Mouse (Mus musculus): ENCODE data around the gene Olfr317. TPM values are rescaled to one million over a fixed set of nuclear protein-coding genes. Genes with fewer than 3 reads are reported as not detected.
"Not testable (repeated sequence)": the region's sequence is repeated elsewhere in the genome, so short reads cannot be mapped to it uniquely, and the experiment has no call there.

The Olfr317 gene
- polyA plus RNA-seq, 2 experiments = not detected

DNA sequence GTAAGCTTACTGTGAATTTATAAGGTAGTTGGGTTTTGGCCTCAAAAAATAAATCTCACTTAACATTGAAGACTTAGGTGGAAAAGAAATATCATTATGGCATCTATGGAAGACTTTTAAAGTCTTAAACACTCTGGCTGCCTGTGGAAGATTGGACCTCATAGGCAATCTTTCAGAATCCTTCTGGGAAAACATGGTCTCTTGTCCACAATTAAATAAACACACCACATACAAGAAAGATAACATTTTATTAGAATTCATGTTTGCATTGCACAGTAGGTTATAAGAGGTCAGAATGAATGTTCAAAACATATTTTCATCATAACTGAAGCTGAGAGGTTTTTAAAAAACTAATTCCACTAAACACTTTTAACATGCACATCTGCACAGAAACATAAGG is 15.1 kb downstream of the Olfr317 start, which contains the start of gene Olfr318:
Olfr318 (minus strand) TSS at position 101 of the 400 bp plus-strand sequence.
- no peak within 1 kb of the TSS for H3K9ac ChIP-seq (replicated peaks)
- H3K9me3 ChIP-seq (ENCODE audit: control insufficient read depth, low read length) = no peaks in the 10 kb centered on the region
- H3K27me3 ChIP-seq (ENCODE audit: control insufficient read depth, insufficient read depth, low read length) = no peaks in the 10 kb centered on the region
- no peak within 1 kb of the TSS for H3K27ac ChIP-seq
- H3K4me1 ChIP-seq (replicated peaks; ENCODE audit: control insufficient read depth in 2 of 2, insufficient read depth in 2 of 2, low read length in 1 of 2) = no peaks in the 10 kb centered on the region
- DNase-seq (ENCODE audit: low read depth in 3 of 3, low spot score in 3 of 3) (no peak), ATAC-seq (ENCODE audit: insufficient read depth) (no peak)
- no peak within 1 kb of the TSS for H3K4me2 ChIP-seq (ENCODE audit: low read depth)
- TF ChIP-seq EP300 (IDR thresholded peaks at IDR 0.05; ENCODE audit: low read depth) (no peak), CTCF (IDR thresholded peaks at IDR 0.05; ENCODE audit: low read depth) (no peak)
- H3K4me3 ChIP-seq (ENCODE audit: insufficient read depth in 1 of 2, low read depth in 2 of 2, low read length in 2 of 2) = no peak within 1 kb of the TSS
- H3K36me3 ChIP-seq (replicated peaks; ENCODE audit: control insufficient read depth, insufficient read depth, low read depth) = no peaks in the 10 kb centered on the region

GRCm38 (mm10) chr11:58719701-58720100 is 19.3 kb downstream of the Olfr317 start:
- Histone ChIP-seq H3K9me3 (ENCODE audit: control insufficient read depth, low read length) (no peaks in the 10 kb centered on the region), H3K4me1 (replicated peaks; ENCODE audit: control insufficient read depth in 2 of 2, insufficient read depth in 2 of 2, low read length in 1 of 2) (no peaks in the 10 kb centered on the region), H3K4me2 (ENCODE audit: low read depth) (no peak overlapping the region), H3K27me3 (ENCODE audit: control insufficient read depth, insufficient read depth, low read length) (no peaks in the 10 kb centered on the region), H3K36me3 (replicated peaks; ENCODE audit: control insufficient read depth, insufficient read depth, low read depth) (no peaks in the 10 kb centered on the region), H3K4me3 (ENCODE audit: insufficient read depth in 1 of 2, low read depth in 2 of 2, low read length in 2 of 2) (no peak overlapping the region), H3K27ac (no peak overlapping the region), H3K9ac (replicated peaks) (no peak overlapping the region)
- ATAC-seq (ENCODE audit: insufficient read depth) (no peak), DNase-seq (ENCODE audit: low read depth in 3 of 3, low spot score in 3 of 3) (no peak)
- WGBS (ENCODE audit: insufficient replicate concordance) = 62% methylated on average over 4 of the region's 4 CpGs
- TF ChIP-seq EP300 (IDR thresholded peaks at IDR 0.05; ENCODE audit: low read depth) (no peak), CTCF (IDR thresholded peaks at IDR 0.05; ENCODE audit: low read depth) (no peak)

- not testable (repeated sequence) for H3K9me3 ChIP-seq (ENCODE audit: control insufficient read depth, low read length); H3K9ac ChIP-seq (replicated peaks); DNase-seq (ENCODE audit: low read depth in 3 of 3, low spot score in 3 of 3); H3K27me3 ChIP-seq (ENCODE audit: control insufficient read depth, insufficient read depth, low read length); ATAC-seq (ENCODE audit: insufficient read depth); H3K4me2 ChIP-seq (ENCODE audit: low read depth); H3K4me1 ChIP-seq (replicated peaks; ENCODE audit: control insufficient read depth in 2 of 2, insufficient read depth in 2 of 2, low read length in 1 of 2); H3K27ac ChIP-seq; H3K36me3 ChIP-seq (replicated peaks; ENCODE audit: control insufficient read depth, insufficient read depth, low read depth); H3K4me3 ChIP-seq (ENCODE audit: insufficient read depth in 1 of 2, low read depth in 2 of 2, low read length in 2 of 2)
- 65% methylated on average over 7 of the region's 7 CpGs for WGBS (ENCODE audit: insufficient replicate concordance)
Observed at GRCm38 (mm10) chr11:58717723-58718122, 21.3 kb downstream of the Olfr317 start.

- Histone ChIP-seq H3K4me2 (ENCODE audit: low read depth) (no peak overlapping the region), H3K9ac (replicated peaks) (no peak overlapping the region), H3K27ac (no peak overlapping the region), H3K4me3 (ENCODE audit: insufficient read depth in 1 of 2, low read depth in 2 of 2, low read length in 2 of 2) (no peak overlapping the region), H3K36me3 (replicated peaks; ENCODE audit: control insufficient read depth, insufficient read depth, low read depth) (no peaks in the 10 kb centered on the region), H3K9me3 (ENCODE audit: control insufficient read depth, low read length) (no peaks in the 10 kb centered on the region), H3K27me3 (ENCODE audit: control insufficient read depth, insufficient read depth, low read length) (no peaks in the 10 kb centered on the region), H3K4me1 (replicated peaks; ENCODE audit: control insufficient read depth in 2 of 2, insufficient read depth in 2 of 2, low read length in 1 of 2) (no peaks in the 10 kb centered on the region)
- DNase-seq (ENCODE audit: low read depth in 3 of 3, low spot score in 3 of 3) (no peak), ATAC-seq (ENCODE audit: insufficient read depth) (no peak)
- TF ChIP-seq CTCF (IDR thresholded peaks at IDR 0.05; ENCODE audit: low read depth) (no peak), EP300 (IDR thresholded peaks at IDR 0.05; ENCODE audit: low read depth) (no peak)
- 70% methylated on average over 11 of the region's 11 CpGs for WGBS (ENCODE audit: insufficient replicate concordance)
Observed at GRCm38 (mm10) chr11:58709086-58709485, 29.9 kb downstream of the Olfr317 start.

DNA sequence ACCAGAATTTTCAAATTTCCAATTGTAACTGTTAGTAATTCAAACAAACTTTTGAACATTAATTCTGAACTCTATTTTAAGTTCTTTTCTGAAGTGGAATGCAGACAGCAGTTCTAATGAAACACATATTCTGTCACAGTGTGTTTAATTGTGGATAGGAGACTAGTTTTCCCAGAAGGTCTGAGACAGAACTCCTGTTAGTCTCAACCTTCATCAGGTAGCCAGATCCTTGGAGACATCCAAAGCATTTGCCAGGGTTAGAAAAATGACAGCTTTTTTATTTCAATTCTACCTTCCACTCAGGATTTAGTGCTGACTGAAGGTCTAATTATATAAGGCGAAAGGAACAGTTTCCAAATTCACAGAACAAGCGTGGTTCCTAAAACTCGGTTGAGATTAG is 40.1 kb downstream of the Olfr317 start, which contains the start of gene Olfr319:
Olfr319 (plus strand) TSS at position 301 of the 400 bp plus-strand sequence.
- WGBS (ENCODE audit: insufficient replicate concordance) = 54% methylated on average over 3 of the region's 3 CpGs
- Histone ChIP-seq H3K36me3 (replicated peaks; ENCODE audit: control insufficient read depth, insufficient read depth, low read depth) (no peaks in the 10 kb centered on the region), H3K9me3 (ENCODE audit: control insufficient read depth, low read length) (no peaks in the 10 kb centered on the region), H3K27me3 (ENCODE audit: control insufficient read depth, insufficient read depth, low read length) (no peaks in the 10 kb centered on the region), H3K4me2 (ENCODE audit: low read depth) (no peak within 1 kb of the TSS), H3K4me1 (replicated peaks; ENCODE audit: control insufficient read depth in 2 of 2, insufficient read depth in 2 of 2, low read length in 1 of 2) (no peaks in the 10 kb centered on the region), H3K27ac (no peak within 1 kb of the TSS), H3K9ac (replicated peaks) (no peak within 1 kb of the TSS), H3K4me3 (ENCODE audit: insufficient read depth in 1 of 2, low read depth in 2 of 2, low read length in 2 of 2) (no peak within 1 kb of the TSS)
- TF ChIP-seq CTCF (IDR thresholded peaks at IDR 0.05; ENCODE audit: low read depth) (no peak), EP300 (IDR thresholded peaks at IDR 0.05; ENCODE audit: low read depth) (no peak)
- ATAC-seq (ENCODE audit: insufficient read depth) (no peak), DNase-seq (ENCODE audit: low read depth in 3 of 3, low spot score in 3 of 3) (no peak)

Other genes starting within 250 kb of the Olfr317 start
Only the 30 nearest of the 31 such genes appear.
- gene Olfr331, start 236.6 kb downstream of the Olfr317 start, polyA plus RNA-seq (2012; rRNA removed) = not detected in 2 replicates
- gene Olfr331, start 236.6 kb downstream of the Olfr317 start, polyA plus RNA-seq (2014; fragmentation: Nextera tagmentation; extraction: Ambion mirVana) = not detected in 2 replicates
- not detected in 2 replicates for gene Olfr330, start 204.4 kb downstream of the Olfr317 start, polyA plus RNA-seq (2012; rRNA removed)
- gene Olfr330, start 204.4 kb downstream of the Olfr317 start, polyA plus RNA-seq (2014; fragmentation: Nextera tagmentation; extraction: Ambion mirVana) = not detected in 2 replicates
- not detected in 2 replicates for gene Olfr329-ps, start 192.8 kb downstream of the Olfr317 start, polyA plus RNA-seq (2012; rRNA removed)
- gene Olfr329-ps, start 192.8 kb downstream of the Olfr317 start, polyA plus RNA-seq (2014; fragmentation: Nextera tagmentation; extraction: Ambion mirVana) = not detected in 2 replicates
- 0.02 TPM in 1 of 2 replicates, not detected in the other for gene Olfr328, start 183.6 kb downstream of the Olfr317 start, polyA plus RNA-seq (2012; rRNA removed)
- not detected in 2 replicates for gene Olfr328, start 183.6 kb downstream of the Olfr317 start, polyA plus RNA-seq (2014; fragmentation: Nextera tagmentation; extraction: Ambion mirVana)
- gene Olfr224, start 168.7 kb downstream of the Olfr317 start, polyA plus RNA-seq (2012; rRNA removed) = not detected in 2 replicates
- not detected in 2 replicates for gene Olfr224, start 168.7 kb downstream of the Olfr317 start, polyA plus RNA-seq (2014; fragmentation: Nextera tagmentation; extraction: Ambion mirVana)
- not detected in 2 replicates for gene Olfr325, start 161.5 kb downstream of the Olfr317 start, polyA plus RNA-seq (2012; rRNA removed)
- not detected in 2 replicates for gene Olfr325, start 161.5 kb downstream of the Olfr317 start, polyA plus RNA-seq (2014; fragmentation: Nextera tagmentation; extraction: Ambion mirVana)
- not detected in 2 replicates for gene Olfr324, start 144.1 kb downstream of the Olfr317 start, polyA plus RNA-seq (2012; rRNA removed)
- not detected in 2 replicates for gene Olfr324, start 144.1 kb downstream of the Olfr317 start, polyA plus RNA-seq (2014; fragmentation: Nextera tagmentation; extraction: Ambion mirVana)
- gene 2210407C18Rik, start 123.1 kb downstream of the Olfr317 start, polyA plus RNA-seq (2012; rRNA removed) = not detected in 2 replicates
- not detected in 2 replicates for gene 2210407C18Rik, start 123.1 kb downstream of the Olfr317 start, polyA plus RNA-seq (2014; fragmentation: Nextera tagmentation; extraction: Ambion mirVana)
- gene Olfr323, start 108.7 kb downstream of the Olfr317 start, polyA plus RNA-seq (2012; rRNA removed) = not detected in 2 replicates
- gene Olfr323, start 108.7 kb downstream of the Olfr317 start, polyA plus RNA-seq (2014; fragmentation: Nextera tagmentation; extraction: Ambion mirVana) = not detected in 2 replicates
- gene Trim58, start 98.7 kb downstream of the Olfr317 start, polyA plus RNA-seq (2012; rRNA removed) = 9.1 and 10.5 TPM in 2 replicates
- 10.5 and 11.8 TPM in 2 replicates for gene Trim58, start 98.7 kb downstream of the Olfr317 start, polyA plus RNA-seq (2014; fragmentation: Nextera tagmentation; extraction: Ambion mirVana)
- 0.03 and 0.07 TPM in 2 replicates for gene Olfr322, start 80.4 kb downstream of the Olfr317 start, polyA plus RNA-seq (2012; rRNA removed)
- gene Olfr322, start 80.4 kb downstream of the Olfr317 start, polyA plus RNA-seq (2014; fragmentation: Nextera tagmentation; extraction: Ambion mirVana) = 0.14 TPM in 1 of 2 replicates, not detected in the other
- not detected in 2 replicates for gene Olfr320, start 58.1 kb downstream of the Olfr317 start, polyA plus RNA-seq (2012; rRNA removed)
- not detected in 2 replicates for gene Olfr320, start 58.1 kb downstream of the Olfr317 start, polyA plus RNA-seq (2014; fragmentation: Nextera tagmentation; extraction: Ambion mirVana)
- not detected in 2 replicates for gene Olfr319, start 40.0 kb downstream of the Olfr317 start, polyA plus RNA-seq (2012; rRNA removed)
- gene Olfr319, start 40.0 kb downstream of the Olfr317 start, polyA plus RNA-seq (2014; fragmentation: Nextera tagmentation; extraction: Ambion mirVana) = not detected in 2 replicates
- gene Olfr318, start 15.2 kb downstream of the Olfr317 start, polyA plus RNA-seq (2012; rRNA removed) = not detected in 2 replicates
- not detected in 2 replicates for gene Olfr318, start 15.2 kb downstream of the Olfr317 start, polyA plus RNA-seq (2014; fragmentation: Nextera tagmentation; extraction: Ambion mirVana)
- not detected in 2 replicates for gene Olfr316, start 13.5 kb upstream of the Olfr317 start, polyA plus RNA-seq (2012; rRNA removed)
- not detected in 2 replicates for gene Olfr316, start 13.5 kb upstream of the Olfr317 start, polyA plus RNA-seq (2014; fragmentation: Nextera tagmentation; extraction: Ambion mirVana)
- not detected in 2 replicates for gene Olfr315, start 34.0 kb upstream of the Olfr317 start, polyA plus RNA-seq (2012; rRNA removed)
- gene Olfr315, start 34.0 kb upstream of the Olfr317 start, polyA plus RNA-seq (2014; fragmentation: Nextera tagmentation; extraction: Ambion mirVana) = not detected in 2 replicates
- not detected in 2 replicates for gene Olfr314, start 43.7 kb upstream of the Olfr317 start, polyA plus RNA-seq (2012; rRNA removed)
- gene Olfr314, start 43.7 kb upstream of the Olfr317 start, polyA plus RNA-seq (2014; fragmentation: Nextera tagmentation; extraction: Ambion mirVana) = not detected in 2 replicates
- not detected in 2 replicates for gene Fam183b, start 62.7 kb upstream of the Olfr317 start, polyA plus RNA-seq (2012; rRNA removed)
- not detected in 2 replicates for gene Fam183b, start 62.7 kb upstream of the Olfr317 start, polyA plus RNA-seq (2014; fragmentation: Nextera tagmentation; extraction: Ambion mirVana)
- gene Olfr313, start 75.8 kb upstream of the Olfr317 start, polyA plus RNA-seq (2012; rRNA removed) = not detected in 2 replicates
- not detected in 2 replicates for gene Olfr313, start 75.8 kb upstream of the Olfr317 start, polyA plus RNA-seq (2014; fragmentation: Nextera tagmentation; extraction: Ambion mirVana)
- gene Olfr312, start 90.0 kb upstream of the Olfr317 start, polyA plus RNA-seq (2012; rRNA removed) = not detected in 2 replicates
- gene Olfr312, start 90.0 kb upstream of the Olfr317 start, polyA plus RNA-seq (2014; fragmentation: Nextera tagmentation; extraction: Ambion mirVana) = not detected in 2 replicates
- not detected in 2 replicates for gene Olfr311, start 100.0 kb upstream of the Olfr317 start, polyA plus RNA-seq (2012; rRNA removed)
- gene Olfr311, start 100.0 kb upstream of the Olfr317 start, polyA plus RNA-seq (2014; fragmentation: Nextera tagmentation; extraction: Ambion mirVana) = not detected in 2 replicates
- gene Gm12258, start 107.9 kb upstream of the Olfr317 start, polyA plus RNA-seq (2012; rRNA removed) = 2.0 and 2.8 TPM in 2 replicates
- 1.3 and 1.8 TPM in 2 replicates for gene Gm12258, start 107.9 kb upstream of the Olfr317 start, polyA plus RNA-seq (2014; fragmentation: Nextera tagmentation; extraction: Ambion mirVana)
- 0.92 and 1.5 TPM in 2 replicates for gene 2810021J22Rik, start 128.0 kb upstream of the Olfr317 start, polyA plus RNA-seq (2012; rRNA removed)
- gene 2810021J22Rik, start 128.0 kb upstream of the Olfr317 start, polyA plus RNA-seq (2014; fragmentation: Nextera tagmentation; extraction: Ambion mirVana) = 2.2 and 2.5 TPM in 2 replicates
- gene Zfp39, start 165.0 kb upstream of the Olfr317 start, polyA plus RNA-seq (2012; rRNA removed) = 3.9 and 4.6 TPM in 2 replicates
- gene Zfp39, start 165.0 kb upstream of the Olfr317 start, polyA plus RNA-seq (2014; fragmentation: Nextera tagmentation; extraction: Ambion mirVana) = 5.2 and 5.4 TPM in 2 replicates
- 18.2 and 19.3 TPM in 2 replicates for gene Btnl10, start 178.7 kb upstream of the Olfr317 start, polyA plus RNA-seq (2012; rRNA removed)
- 9.1 and 9.6 TPM in 2 replicates for gene Btnl10, start 178.7 kb upstream of the Olfr317 start, polyA plus RNA-seq (2014; fragmentation: Nextera tagmentation; extraction: Ambion mirVana)
- gene Rnf187, start 199.7 kb upstream of the Olfr317 start, polyA plus RNA-seq (2012; rRNA removed) = 80.8 and 83.3 TPM in 2 replicates
- gene Rnf187, start 199.7 kb upstream of the Olfr317 start, polyA plus RNA-seq (2014; fragmentation: Nextera tagmentation; extraction: Ambion mirVana) = 104 and 120 TPM in 2 replicates
- 15.7 and 16.0 TPM in 2 replicates for gene Hist3h2ba, start 209.7 kb upstream of the Olfr317 start, polyA plus RNA-seq (2012; rRNA removed)
- 4.2 and 6.0 TPM in 2 replicates for gene Hist3h2ba, start 209.7 kb upstream of the Olfr317 start, polyA plus RNA-seq (2014; fragmentation: Nextera tagmentation; extraction: Ambion mirVana)
- gene Hist3h2a, start 215.5 kb upstream of the Olfr317 start, polyA plus RNA-seq (2012; rRNA removed) = 11.0 and 11.5 TPM in 2 replicates
- gene Hist3h2a, start 215.5 kb upstream of the Olfr317 start, polyA plus RNA-seq (2014; fragmentation: Nextera tagmentation; extraction: Ambion mirVana) = 13.5 and 16.7 TPM in 2 replicates
- 0.05 and 0.06 TPM in 2 replicates for gene Trim17, start 215.5 kb upstream of the Olfr317 start, polyA plus RNA-seq (2012; rRNA removed)
- gene Trim17, start 215.5 kb upstream of the Olfr317 start, polyA plus RNA-seq (2014; fragmentation: Nextera tagmentation; extraction: Ambion mirVana) = 0.06 and 0.14 TPM in 2 replicates
- 8.1 and 8.3 TPM in 2 replicates for gene Trim11, start 238.9 kb upstream of the Olfr317 start, polyA plus RNA-seq (2012; rRNA removed)
- gene Trim11, start 238.9 kb upstream of the Olfr317 start, polyA plus RNA-seq (2014; fragmentation: Nextera tagmentation; extraction: Ambion mirVana) = 6.4 and 6.9 TPM in 2 replicates

All from liver, embryonic 14.5 days (tissue).